Comparison of ENCODE assay signal across 18 mouse cellular contexts in the genomic region with DNA sequence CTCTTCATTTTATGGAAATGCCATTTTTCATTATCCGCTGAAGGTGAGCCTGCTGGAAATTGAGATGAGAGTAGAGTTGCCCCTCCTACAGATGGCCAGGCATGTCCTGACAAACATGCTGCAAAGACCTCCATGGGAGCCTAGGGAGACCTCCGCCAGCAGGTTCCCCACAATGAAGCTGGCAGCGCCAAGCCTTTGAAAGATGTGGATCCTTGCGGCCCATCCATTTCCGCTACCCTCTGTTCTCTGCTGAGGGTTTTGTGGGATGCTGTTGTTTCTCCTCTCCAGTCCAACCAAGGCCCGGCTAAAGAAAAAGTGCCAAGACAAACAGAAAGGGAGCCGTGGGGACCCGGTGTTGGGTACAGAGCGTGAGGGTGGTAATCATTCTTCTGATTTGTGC.
DNase-seq lines count a peak whose midpoint lies in the region; ATAC-seq and TF ChIP-seq lines count a peak whose summit lies in the region.
"Had no signal": no experiment of that assay in that cellular context is flagged by ENCODE, and none has a peak within 500 bp of the region (broad histone marks: within the 10 kb centered on the region; RNA-seq: fewer than 3 reads in every experiment).

No protein-coding gene starts in this region.

- no peaks in the 10 kb centered on the region for H3K9me3 ChIP-seq in midbrain, embryonic 10.5 days (replicated peaks)
- no peaks in the 10 kb centered on the region for H3K9me3 ChIP-seq in midbrain, postnatal 0 days (ENCODE audit: low read length)
- no peaks in the 10 kb centered on the region for H3K9me3 ChIP-seq in midbrain, embryonic 14.5 days (ENCODE audit: control insufficient read depth, low read length)
- H3K9me3 ChIP-seq: embryonic facial prominence, embryonic 15.5 days; forebrain, embryonic 15.5 days; heart, embryonic 12.5 days; intestine, embryonic 15.5 days had no signal

- no peak overlapping the region for H3K9ac ChIP-seq in midbrain, postnatal 0 days (replicated peaks; ENCODE audit: low read length, poor library complexity, severe bottlenecking)
- no peak overlapping the region for H3K9ac ChIP-seq in midbrain, embryonic 14.5 days (replicated peaks; ENCODE audit: low read length)
- H3K9ac ChIP-seq: embryonic facial prominence, embryonic 15.5 days; forebrain, embryonic 15.5 days; heart, embryonic 12.5 days; intestine, embryonic 15.5 days had no signal

- no peak for TF ChIP-seq CTCF in midbrain, postnatal 0 days (IDR thresholded peaks at IDR 0.05)
- no peak for TF ChIP-seq CTCF in brain, embryonic 14.5 days (IDR thresholded peaks at IDR 0.05; ENCODE audit: borderline replicate concordance, extremely low read depth, insufficient read depth, insufficient read length)

- no peak for ATAC-seq in midbrain, postnatal 0 days (ENCODE audit: low FRiP score)
- ATAC-seq in midbrain, embryonic 14.5 days (ENCODE audit: low FRiP score, low TSS enrichment), result no peak
- ATAC-seq: forebrain, embryonic 15.5 days; intestine, embryonic 15.5 days had no signal

- H3K27me3 ChIP-seq in midbrain, embryonic 10.5 days (ENCODE audit: low read depth, poor library complexity, severe bottlenecking), result no peaks in the 10 kb centered on the region
- H3K27me3 ChIP-seq in midbrain, postnatal 0 days (ENCODE audit: insufficient read depth, low read length), result no peaks in the 10 kb centered on the region
- H3K27me3 ChIP-seq in midbrain, embryonic 14.5 days (ENCODE audit: control insufficient read depth, insufficient read depth, low read length), result no peaks in the 10 kb centered on the region
- H3K27me3 ChIP-seq: embryonic facial prominence, embryonic 15.5 days; forebrain, embryonic 15.5 days; heart, embryonic 12.5 days; intestine, embryonic 15.5 days had no signal

- peaks cover 24% of the 10 kb centered on the region for H3K4me1 ChIP-seq in midbrain, embryonic 10.5 days
- no peaks in the 10 kb centered on the region; the same call in 1 of the 2 replicates for H3K4me1 ChIP-seq in midbrain, postnatal 0 days (ENCODE audit: insufficient read depth, low read length)
- peaks cover 4% of the 10 kb centered on the region; the same call in 1 of the 2 replicates for H3K4me1 ChIP-seq in midbrain, embryonic 14.5 days (ENCODE audit: control insufficient read depth, insufficient read depth, low read length)
- H3K4me1 ChIP-seq: embryonic facial prominence, embryonic 15.5 days; intestine, embryonic 15.5 days had no signal

- H3K4me2 ChIP-seq in midbrain, postnatal 0 days (ENCODE audit: low read depth, low read length, poor library complexity, severe bottlenecking), result no peak overlapping the region
- H3K4me2 ChIP-seq in midbrain, embryonic 14.5 days (ENCODE audit: low read length), result no peak overlapping the region
- H3K4me2 ChIP-seq: embryonic facial prominence, embryonic 15.5 days; forebrain, embryonic 15.5 days; heart, embryonic 12.5 days; intestine, embryonic 15.5 days had no signal

- 87% methylated on average over 9 of the region's 9 CpGs for WGBS in midbrain, embryonic 10.5 days
- 65% methylated on average over 9 of the region's 9 CpGs for WGBS in midbrain, postnatal 0 days
- WGBS in midbrain, embryonic 14.5 days, result 79% methylated on average over 9 of the region's 9 CpGs

- no peak overlapping the region for H3K4me3 ChIP-seq in midbrain, embryonic 10.5 days
- no peak overlapping the region for H3K4me3 ChIP-seq in midbrain, postnatal 0 days (ENCODE audit: low read depth, low read length)
- no peak overlapping the region for H3K4me3 ChIP-seq in midbrain, embryonic 14.5 days (replicated peaks; ENCODE audit: low read depth, low read length)
- H3K4me3 ChIP-seq: embryonic facial prominence, embryonic 15.5 days; forebrain, embryonic 15.5 days; heart, adult 2 months; heart, embryonic 12.5 days; intestine, embryonic 15.5 days had no signal

- peak overlapping the region; percentile 49; the same call in 1 of the 2 replicates for H3K27ac ChIP-seq in midbrain, embryonic 10.5 days (replicated peaks)
- H3K27ac ChIP-seq in midbrain, postnatal 0 days (ENCODE audit: low read depth, low read length), result no peak overlapping the region
- peak overlapping the region; percentile 37; the same call in 1 of the 2 replicates for H3K27ac ChIP-seq in midbrain, embryonic 14.5 days (replicated peaks; ENCODE audit: low read depth, low read length)
- H3K27ac ChIP-seq: embryonic facial prominence, embryonic 15.5 days; forebrain, embryonic 15.5 days; heart, adult 2 months; intestine, embryonic 15.5 days had no signal

- H3K36me3 ChIP-seq in midbrain, embryonic 10.5 days, result no peaks in the 10 kb centered on the region
- no peaks in the 10 kb centered on the region for H3K36me3 ChIP-seq in midbrain, postnatal 0 days (ENCODE audit: insufficient read depth, low read length)
- no peaks in the 10 kb centered on the region for H3K36me3 ChIP-seq in midbrain, embryonic 14.5 days (ENCODE audit: control insufficient read depth, insufficient read depth, low read length)
- H3K36me3 ChIP-seq: embryonic facial prominence, embryonic 15.5 days; forebrain, embryonic 15.5 days; heart, embryonic 12.5 days; intestine, embryonic 15.5 days had no signal

- TF ChIP-seq POLR2A in brain, embryonic 14.5 days (IDR thresholded peaks at IDR 0.05; ENCODE audit: borderline replicate concordance, extremely low read depth, insufficient read depth, insufficient read length, poor library complexity, severe bottlenecking), result no peak

- peak; percentile 55 for DNase-seq in heart, adult 11 months
- DNase-seq in heart, adult 8-10 months (ENCODE audit: low spot score), result no peak
- no peak for DNase-seq in midbrain, embryonic 10.5 days (ENCODE audit: low spot score)
- no peak for DNase-seq in midbrain, postnatal 0 days (ENCODE audit: low spot score)
- peak; percentile 66 for DNase-seq in brain, embryonic 14.5 days (ENCODE audit: low read depth)
- no peak for DNase-seq in midbrain, embryonic 14.5 days
- DNase-seq in spleen, postnatal 14 days (ENCODE audit: low spot score in 2 of 2), result no peak
- no peak for DNase-seq in kidney, postnatal 36 days
- DNase-seq: adrenal gland, postnatal 10 days; cerebellum, adult 2 months; cerebellum, postnatal 14 days; embryo, embryonic 11 days; gastrocnemius, postnatal 10 days; heart, adult 2 months had no signal

Comparison
In these comparisons a context has a peak if more than half of its experiments do, and no peak if none do; other contexts are left out.
1. DNase-seq: peak in heart, adult 11 months (single experiment) and brain, embryonic 14.5 days (single experiment); none in heart, adult 8-10 months (single experiment), midbrain, embryonic 10.5 days (single experiment), midbrain, postnatal 0 days (single experiment), midbrain, embryonic 14.5 days (single experiment), spleen, postnatal 14 days (0 of 2) and kidney, postnatal 36 days (0 of 2).